Mouse (Mus musculus): ENCODE measurements around the gene Rps18.

- TF ChIP-seq CTCF (IDR thresholded peaks at IDR 0.05; ENCODE audit: low read depth) (no peak), EP300 (IDR thresholded peaks at IDR 0.05; ENCODE audit: low read depth) (no peak)
These were observed 45.9 kb downstream of the Rps18 start for GRCm38 (mm10) chr17:33909869-33910250.

Measured in liver, embryonic 14.5 days (tissue).